Mouse (Mus musculus) T-cell, adult 2 months (primary cell): ENCODE measurements around the gene Rere.

Experiments
- DNase-seq: peaks from one replicate; pipeline ENCODE4 v3.0.0; 2022; ENCODE audit warnings: low spot score

The Rere gene

GRCm38 (mm10) chr4:150664726-150665125 lies 383.3 kb downstream of the Rere start:
- DNase-seq, result no peak

DNA sequence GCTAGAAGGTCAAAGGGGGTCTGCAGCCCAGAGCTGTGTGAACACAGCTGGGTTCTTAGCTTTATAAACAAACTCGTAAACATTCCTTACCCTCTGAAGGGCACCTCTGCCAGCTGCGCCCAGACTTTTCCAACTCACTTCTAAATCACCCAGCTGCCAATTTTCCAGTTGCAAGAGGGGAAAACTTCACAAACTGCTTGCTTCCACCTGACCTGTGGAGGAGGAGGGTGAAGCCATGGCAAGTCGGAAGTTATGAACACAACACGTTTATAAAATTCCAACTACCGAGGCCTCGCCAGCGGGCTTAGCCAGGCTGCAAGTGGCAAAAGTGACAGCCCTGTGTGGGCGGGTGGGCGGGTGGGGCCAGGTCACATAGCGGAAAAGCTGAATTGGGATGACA lies 384.4 kb downstream of the Rere start:
- no peak for DNase-seq
